Mouse (Mus musculus): Measurements from ENCODE around the gene Metap2. TPM values are rescaled to one million over a fixed set of nuclear protein-coding genes. Genes with fewer than 3 reads are reported as not detected.
"Not testable (repeated sequence)": the region's sequence is repeated elsewhere in the genome, so short reads cannot be mapped to it uniquely, and the experiment has no call there.

The Metap2 gene
- total RNA-seq, 1 experiment = 206 TPM

DNA sequence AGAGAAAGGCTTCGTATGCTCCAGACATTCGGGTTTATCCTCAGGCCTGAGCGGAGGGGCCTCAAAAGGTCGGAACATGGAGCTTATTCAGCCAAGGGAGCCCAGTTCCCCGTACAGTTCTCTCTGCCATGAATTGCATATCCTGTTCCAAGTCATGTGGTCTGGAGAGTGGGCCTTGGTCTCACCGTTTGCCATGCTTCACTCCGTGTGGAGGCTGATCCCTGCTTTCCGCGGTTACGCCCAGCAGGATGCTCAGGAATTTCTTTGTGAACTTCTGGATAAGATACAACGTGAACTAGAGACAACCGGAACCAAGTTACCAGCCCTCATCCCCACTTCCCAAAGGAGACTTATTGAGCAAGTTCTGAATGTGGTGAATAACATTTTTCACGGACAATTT, 50.2 kb downstream of the Metap2 start:
- H3K9ac ChIP-seq (ENCODE audit: insufficient read depth, low read depth, low read length, poor library complexity, severe bottlenecking) = no peak overlapping the region
- no peak for TF ChIP-seq ZC3H11A (IDR thresholded peaks at IDR 0.05; ENCODE audit: borderline replicate concordance, low read depth, low read length)
- no peak for TF ChIP-seq MAFK (IDR thresholded peaks at IDR 0.05; ENCODE audit: insufficient read depth, low read depth, low read length)
- no peak for TF ChIP-seq CHD2 (IDR thresholded peaks at IDR 0.05; ENCODE audit: low read depth, low read length)
- TF ChIP-seq HCFC1 (IDR thresholded peaks at IDR 0.05; ENCODE audit: borderline replicate concordance, insufficient read depth, low read length) = no peak
- TF ChIP-seq ZNF384 (IDR thresholded peaks at IDR 0.05; ENCODE audit: low read depth, low read length) = no peak
- in situ Hi-C loops (cut with MboI; ENCODE audit: low sequenced_read_pairs in 2 of 2, unreplicated experiment in 2 of 2) = no loop called here
- peak overlapping the region; percentile 20 to 35; a peak in 3 of 4 replicates for H3K4me3 ChIP-seq (ENCODE audit: insufficient read depth in 1 of 2, low read depth in 1 of 2, low read length in 2 of 2, poor library complexity in 1 of 2, severe bottlenecking in 1 of 2)
- H3K27ac ChIP-seq (ENCODE audit: insufficient read depth, low read depth, low read length, poor library complexity, severe bottlenecking) = no peak overlapping the region
- H3K36me3 ChIP-seq (ENCODE audit: control insufficient read depth, insufficient read depth, low read length, poor library complexity, severe bottlenecking) = peaks cover 10% of the 10 kb centered on the region; the same call in 1 of the 2 replicates
- H3K9me3 ChIP-seq (ENCODE audit: control insufficient read depth, insufficient read depth, low read depth, low read length) = no peaks in the 10 kb centered on the region
- no peak for DNase-seq (ENCODE audit: low read depth, low spot score)
- peaks cover 2 to 5% of the 10 kb centered on the region in 2 experiments; a peak in 1 of 4 replicates for H3K4me1 ChIP-seq (ENCODE audit: control insufficient read depth in 2 of 2, insufficient read depth in 2 of 2, low read length in 2 of 2, poor library complexity in 1 of 2)

DNA sequence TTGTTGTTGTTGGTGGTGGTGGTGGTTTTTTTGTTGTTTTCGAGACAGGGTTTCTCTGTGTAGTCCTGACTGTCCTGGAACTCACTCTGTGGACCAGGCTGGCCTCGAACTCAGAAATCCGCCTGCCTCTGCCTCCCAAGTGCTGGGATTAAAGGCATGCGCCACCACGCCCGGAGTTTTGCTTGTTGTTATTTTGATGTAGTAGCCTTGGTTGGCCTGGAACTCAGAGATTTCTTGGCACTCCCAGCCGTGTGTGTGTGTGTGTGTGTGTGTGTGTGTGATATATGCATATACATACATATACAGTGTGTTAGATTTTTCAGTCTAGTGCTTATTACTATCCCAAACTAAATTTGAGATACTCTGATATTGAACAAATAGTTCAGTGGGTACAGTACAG, 61.8 kb downstream of the Metap2 start:
- DNase-seq (ENCODE audit: low read depth, low spot score); H3K27ac ChIP-seq (ENCODE audit: insufficient read depth, low read depth, low read length, poor library complexity, severe bottlenecking); H3K4me1 ChIP-seq (ENCODE audit: control insufficient read depth in 2 of 2, insufficient read depth in 2 of 2, low read length in 2 of 2, poor library complexity in 1 of 2); in situ Hi-C loops (cut with MboI; ENCODE audit: low sequenced_read_pairs in 2 of 2, unreplicated experiment in 2 of 2); H3K9me3 ChIP-seq (ENCODE audit: control insufficient read depth, insufficient read depth, low read depth, low read length); H3K36me3 ChIP-seq (ENCODE audit: control insufficient read depth, insufficient read depth, low read length, poor library complexity, severe bottlenecking); H3K9ac ChIP-seq (ENCODE audit: insufficient read depth, low read depth, low read length, poor library complexity, severe bottlenecking): not testable (repeated sequence)
- H3K4me3 ChIP-seq (ENCODE audit: insufficient read depth in 1 of 2, low read depth in 1 of 2, low read length in 2 of 2, poor library complexity in 1 of 2, severe bottlenecking in 1 of 2) = peak overlapping the region in 1 of 2 experiments; percentile 99; a peak in 2 of 4 replicates

- in situ Hi-C loops (cut with MboI; ENCODE audit: low sequenced_read_pairs in 2 of 2, unreplicated experiment in 2 of 2) = no loop called here
- TF ChIP-seq ZNF384 (IDR thresholded peaks at IDR 0.05; ENCODE audit: low read depth, low read length) = no peak
- no peak for TF ChIP-seq CHD2 (IDR thresholded peaks at IDR 0.05; ENCODE audit: low read depth, low read length)
- no peak for TF ChIP-seq MAFK (IDR thresholded peaks at IDR 0.05; ENCODE audit: insufficient read depth, low read depth, low read length)
- no peak for TF ChIP-seq HCFC1 (IDR thresholded peaks at IDR 0.05; ENCODE audit: borderline replicate concordance, insufficient read depth, low read length)
- TF ChIP-seq ZC3H11A (IDR thresholded peaks at IDR 0.05; ENCODE audit: borderline replicate concordance, low read depth, low read length) = no peak
- H3K4me1 ChIP-seq (ENCODE audit: control insufficient read depth in 2 of 2, insufficient read depth in 2 of 2, low read length in 2 of 2, poor library complexity in 1 of 2) = peaks cover 2 to 5% of the 10 kb centered on the region in 2 experiments; a peak in 3 of 4 replicates
Observed at GRCm38 (mm10) chr10:93834394-93834745, 62.5 kb downstream of the Metap2 start.

DNA sequence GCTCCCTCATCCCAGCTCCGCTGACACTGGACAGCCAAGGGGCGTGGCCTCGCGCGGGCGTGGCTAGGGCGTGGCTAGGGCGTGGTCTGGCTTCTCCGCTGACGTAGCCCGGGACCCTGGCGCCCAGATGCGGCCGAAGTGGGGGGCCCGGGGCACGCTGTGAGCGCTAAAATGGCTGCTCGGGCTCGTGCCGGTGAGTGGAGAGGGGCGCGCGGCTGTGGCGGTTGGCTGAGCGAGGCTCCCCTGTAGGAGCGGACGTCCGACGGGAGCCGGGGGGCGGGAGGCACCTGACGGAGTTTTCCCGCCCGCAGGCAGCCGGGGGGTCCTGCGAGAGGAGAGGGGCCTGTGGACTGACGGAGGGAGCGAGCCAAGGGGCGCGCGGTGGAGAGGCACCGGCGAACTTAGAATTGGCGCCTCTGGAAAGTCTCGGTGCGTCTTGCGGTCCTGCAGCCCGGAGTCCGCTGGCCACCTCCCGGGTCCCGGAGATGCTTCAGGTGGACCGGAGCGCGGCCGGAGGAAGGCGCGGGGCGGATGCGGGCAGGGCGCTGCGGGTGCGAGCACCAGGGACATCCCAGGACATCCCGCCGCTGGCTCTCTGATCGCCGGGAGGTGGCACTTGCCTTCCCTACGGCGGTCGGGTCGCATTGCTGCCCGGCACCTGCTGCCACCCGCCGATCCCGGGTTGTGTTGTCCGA, 63.0 kb downstream of the Metap2 start:
- DNase-seq (ENCODE audit: low read depth, low spot score) = no peak
- Histone ChIP-seq H3K4me1 (ENCODE audit: control insufficient read depth in 2 of 2, insufficient read depth in 2 of 2, low read length in 2 of 2, poor library complexity in 1 of 2) (peaks cover 2 to 5% of the 10 kb centered on the region in 2 experiments; a peak in 3 of 4 replicates), H3K9ac (ENCODE audit: insufficient read depth, low read depth, low read length, poor library complexity, severe bottlenecking) (peak overlapping the region; percentile 76), H3K9me3 (ENCODE audit: control insufficient read depth, insufficient read depth, low read depth, low read length) (no peaks in the 10 kb centered on the region), H3K36me3 (ENCODE audit: control insufficient read depth, insufficient read depth, low read length, poor library complexity, severe bottlenecking) (no peaks in the 10 kb centered on the region), H3K27ac (ENCODE audit: insufficient read depth, low read depth, low read length, poor library complexity, severe bottlenecking) (peak overlapping the region; percentile 22; the same call in 1 of the 2 replicates), H3K4me3 (ENCODE audit: insufficient read depth in 1 of 2, low read depth in 1 of 2, low read length in 2 of 2, poor library complexity in 1 of 2, severe bottlenecking in 1 of 2) (peak overlapping the region; percentile 89 to 99)
- TF ChIP-seq CHD2 (IDR thresholded peaks at IDR 0.05; ENCODE audit: low read depth, low read length) (no peak), ZNF384 (IDR thresholded peaks at IDR 0.05; ENCODE audit: low read depth, low read length) (no peak), HCFC1 (IDR thresholded peaks at IDR 0.05; ENCODE audit: borderline replicate concordance, insufficient read depth, low read length) (no peak), MAFK (IDR thresholded peaks at IDR 0.05; ENCODE audit: insufficient read depth, low read depth, low read length) (no peak), ZC3H11A (IDR thresholded peaks at IDR 0.05; ENCODE audit: borderline replicate concordance, low read depth, low read length) (no peak)
- in situ Hi-C loops (cut with MboI; ENCODE audit: low sequenced_read_pairs in 2 of 2, unreplicated experiment in 2 of 2) = no loop called here

More at GRCm38 (mm10) chr10:93834394-93834745, 62.5 kb downstream of the Metap2 start:
- Histone ChIP-seq H3K36me3 (ENCODE audit: control insufficient read depth, insufficient read depth, low read length, poor library complexity, severe bottlenecking) (no peaks in the 10 kb centered on the region), H3K4me3 (ENCODE audit: insufficient read depth in 1 of 2, low read depth in 1 of 2, low read length in 2 of 2, poor library complexity in 1 of 2, severe bottlenecking in 1 of 2) (peak overlapping the region; percentile 89 to 99), H3K9ac (ENCODE audit: insufficient read depth, low read depth, low read length, poor library complexity, severe bottlenecking) (peak overlapping the region; percentile 76; the same call in 1 of the 2 replicates), H3K27ac (ENCODE audit: insufficient read depth, low read depth, low read length, poor library complexity, severe bottlenecking) (no peak overlapping the region), H3K9me3 (ENCODE audit: control insufficient read depth, insufficient read depth, low read depth, low read length) (no peaks in the 10 kb centered on the region)
- no peak for DNase-seq (ENCODE audit: low read depth, low spot score)

GRCm38 (mm10) chr10:93833370-93833698, 63.6 kb downstream of the Metap2 start:
- in situ Hi-C loops (cut with MboI; ENCODE audit: low sequenced_read_pairs in 2 of 2, unreplicated experiment in 2 of 2) = no loop called here

More at GRCm38 (mm10) chr10:93833370-93833698, 63.6 kb downstream of the Metap2 start:
- DNase-seq (ENCODE audit: low read depth, low spot score) = no peak
- H3K27ac ChIP-seq (ENCODE audit: insufficient read depth, low read depth, low read length, poor library complexity, severe bottlenecking) = no peak overlapping the region
- peaks cover 2 to 5% of the 10 kb centered on the region in 2 experiments; a peak in 3 of 4 replicates for H3K4me1 ChIP-seq (ENCODE audit: control insufficient read depth in 2 of 2, insufficient read depth in 2 of 2, low read length in 2 of 2, poor library complexity in 1 of 2)
- no peaks in the 10 kb centered on the region for H3K9me3 ChIP-seq (ENCODE audit: control insufficient read depth, insufficient read depth, low read depth, low read length)
- H3K36me3 ChIP-seq (ENCODE audit: control insufficient read depth, insufficient read depth, low read length, poor library complexity, severe bottlenecking) = no peaks in the 10 kb centered on the region
- H3K4me3 ChIP-seq (ENCODE audit: insufficient read depth in 1 of 2, low read depth in 1 of 2, low read length in 2 of 2, poor library complexity in 1 of 2, severe bottlenecking in 1 of 2) = peak overlapping the region; percentile 89 to 99
- peak overlapping the region; percentile 17; the same call in 1 of the 2 replicates for H3K9ac ChIP-seq (ENCODE audit: insufficient read depth, low read depth, low read length, poor library complexity, severe bottlenecking)
- TF ChIP-seq ZNF384 (IDR thresholded peaks at IDR 0.05; ENCODE audit: low read depth, low read length) (no peak), HCFC1 (IDR thresholded peaks at IDR 0.05; ENCODE audit: borderline replicate concordance, insufficient read depth, low read length) (no peak), CHD2 (IDR thresholded peaks at IDR 0.05; ENCODE audit: low read depth, low read length) (no peak), MAFK (IDR thresholded peaks at IDR 0.05; ENCODE audit: insufficient read depth, low read depth, low read length) (no peak), ZC3H11A (IDR thresholded peaks at IDR 0.05; ENCODE audit: borderline replicate concordance, low read depth, low read length) (no peak)

Data from ES-E14 (cell line).